Mouse (Mus musculus): Measurements from ENCODE around the gene Camta1.

DNA sequence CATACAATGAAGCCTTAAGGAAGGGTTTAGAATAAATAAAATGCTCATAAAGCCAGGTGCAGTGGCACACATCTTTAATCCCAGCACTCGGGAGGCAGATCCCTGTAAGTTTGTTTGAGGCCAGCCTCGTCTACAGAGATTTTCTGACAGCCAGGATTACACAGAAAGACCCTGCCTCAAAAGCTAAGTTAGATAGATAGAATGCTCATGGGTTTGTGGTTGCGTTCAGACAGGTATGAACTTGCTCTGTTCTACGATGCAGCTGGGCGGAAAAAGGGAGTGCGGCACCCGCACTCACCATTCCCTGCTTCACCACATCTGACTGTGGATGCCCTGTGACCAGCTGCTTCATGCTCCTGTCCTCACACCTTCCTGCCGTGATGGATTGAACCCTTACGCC is 882.2 kb downstream of the Camta1 start:
- TF ChIP-seq EP300 (IDR thresholded peaks at IDR 0.05; ENCODE audit: low read depth) (no peak), CTCF (IDR thresholded peaks at IDR 0.05; ENCODE audit: low read depth) (no peak)
